Mouse (Mus musculus) MEL (cell line): Measurements from ENCODE around the gene Eri3. TPM values are rescaled to one million over a fixed set of nuclear protein-coding genes. Genes with fewer than 3 reads are reported as not detected.

Experiments used
- DNase-seq: peaks from one replicate; pipeline ENCODE4 v3.0.0; 2011; ENCODE audit warnings: low read depth, low spot score
- H3K27ac ChIP-seq: 2 replicates; pipeline ENCODE4 v1.5.1; 2012; ENCODE audit warnings: low read depth, mild to moderate bottlenecking, control low read depth, low read length, moderate library complexity; ENCODE audit not compliant: control insufficient read depth
- H3K27me3 ChIP-seq, 2 experiments: fragments of 150-350 bp in 1 of 2; sonication (generic) in 1 of 2; 2 replicates each; pipeline ENCODE4 v1.6.1; 2012; ENCODE audit warnings: low read length in 2 of 2, mild to moderate bottlenecking in 2 of 2, improper control_type of control experiment in 1 of 2, moderate library complexity in 1 of 2; ENCODE audit not compliant: insufficient read depth in 2 of 2, control insufficient read depth in 1 of 2
- H3K36me3 ChIP-seq, 2 experiments: 2 replicates each; pipeline ENCODE4 v1.6.1; 2012 to 2014; ENCODE audit warnings: low read length in 2 of 2, improper control_type of control experiment in 1 of 2, inconsistent platforms in 1 of 2, mild to moderate bottlenecking in 1 of 2; ENCODE audit not compliant: insufficient read depth in 2 of 2, control insufficient read depth in 1 of 2
- H3K4me1 ChIP-seq, 2 experiments: fragments of 150-350 bp in 1 of 2; sonication (generic) in 1 of 2; 2 replicates each; pipeline ENCODE4 v1.6.1; 2012; ENCODE audit warnings: low read length in 2 of 2, improper control_type of control experiment in 1 of 2, mild to moderate bottlenecking in 1 of 2; ENCODE audit not compliant: insufficient read depth in 2 of 2, control insufficient read depth in 1 of 2
- H3K4me3 ChIP-seq, 2 experiments: fragments of 150-350 bp in 1 of 2; sonication (generic) in 1 of 2; 2 replicates each; pipeline ENCODE4 v1.5.1; 2012; ENCODE audit warnings: low read depth in 2 of 2, low read length in 2 of 2, mild to moderate bottlenecking in 2 of 2, moderate library complexity in 2 of 2, control low read depth in 1 of 2, improper control_type of control experiment in 1 of 2; ENCODE audit not compliant: control insufficient read depth in 1 of 2, insufficient read depth in 1 of 2
- H3K79me2 ChIP-seq: 2 replicates; pipeline ENCODE4 v1.6.1; 2012; ENCODE audit warnings: mild to moderate bottlenecking, low read length, moderate library complexity; ENCODE audit not compliant: control insufficient read depth, poor library complexity, insufficient read depth
- H3K9ac ChIP-seq: 2 replicates; pipeline ENCODE4 v1.6.1; 2012; ENCODE audit warnings: low read depth, mild to moderate bottlenecking, control low read depth, low read length, moderate library complexity; ENCODE audit not compliant: control insufficient read depth, poor library complexity, severe bottlenecking
- H3K9me3 ChIP-seq: fragments of 150-350 bp; sonication (generic); replicated peaks from 2 replicates; pipeline ENCODE4 v1.6.1; 2012; ENCODE audit warnings: mild to moderate bottlenecking, low read length, improper control_type of control experiment, moderate library complexity; ENCODE audit not compliant: insufficient read depth
- BHLHE40 ChIP-seq: IDR thresholded peaks from 2 replicates; pipeline ENCODE4 v1.6.1; 2012; ENCODE audit warnings: low read depth, mild to moderate bottlenecking, inconsistent platforms, low read length, improper control_type of control experiment, borderline replicate concordance
- CHD2 ChIP-seq: IDR thresholded peaks from 2 replicates; pipeline ENCODE4 v1.6.1; 2011; ENCODE audit warnings: low read length, improper control_type of control experiment
- CTCF ChIP-seq, 3 experiments: IDR thresholded peaks in 2 of 3; conservative IDR thresholded peaks in 1 of 3; 2 replicates each; pipeline ENCODE4 v1.5.1; 2011 to 2012; ENCODE audit warnings: low read length in 3 of 3, low read depth in 2 of 3, mild to moderate bottlenecking in 2 of 3, improper control_type of control experiment in 1 of 3, inconsistent platforms in 1 of 3, mixed read lengths in 1 of 3, moderate library complexity in 1 of 3; ENCODE audit not compliant: control insufficient read depth in 1 of 3, insufficient read depth in 1 of 3, poor library complexity in 1 of 3, severe bottlenecking in 1 of 3
- E2F4 ChIP-seq: IDR thresholded peaks from 2 replicates; pipeline ENCODE4 v1.6.1; 2011; ENCODE audit warnings: low read depth, low read length, improper control_type of control experiment, borderline replicate concordance
- ELF1 ChIP-seq: IDR thresholded peaks from 2 replicates; pipeline ENCODE4 v1.6.1; 2014; ENCODE audit warnings: low read depth, mild to moderate bottlenecking, inconsistent platforms, low read length, improper control_type of control experiment, moderate library complexity
- EP300 ChIP-seq, 2 experiments: IDR thresholded peaks; 2 replicates each; pipeline ENCODE4 v1.6.1; 2011; ENCODE audit warnings: improper control_type of control experiment in 2 of 2, low read length in 2 of 2, low read depth in 1 of 2, mild to moderate bottlenecking in 1 of 2
- ETS1 ChIP-seq: IDR thresholded peaks from 2 replicates; pipeline ENCODE4 v1.6.1; 2012; ENCODE audit warnings: low read depth, mild to moderate bottlenecking, inconsistent platforms, low read length, improper control_type of control experiment, moderate library complexity
- GABPA ChIP-seq: IDR thresholded peaks from 2 replicates; pipeline ENCODE4 v1.6.1; 2012; ENCODE audit warnings: low read depth, mild to moderate bottlenecking, inconsistent platforms, low read length, improper control_type of control experiment, moderate library complexity
- GATA1 ChIP-seq: IDR thresholded peaks from 2 replicates; pipeline ENCODE4 v1.6.1; 2011; ENCODE audit warnings: low read depth, low read length, improper control_type of control experiment
- HCFC1 ChIP-seq: IDR thresholded peaks from 2 replicates; pipeline ENCODE4 v1.6.1; 2012; ENCODE audit warnings: low read depth, mild to moderate bottlenecking, inconsistent platforms, low read length, improper control_type of control experiment, moderate library complexity
- JUND ChIP-seq: IDR thresholded peaks from 2 replicates; pipeline ENCODE4 v1.6.1; 2011; ENCODE audit warnings: low read depth, mild to moderate bottlenecking, improper control_type of control experiment, low read length
- KAT2A ChIP-seq: conservative IDR thresholded peaks from 2 replicates; pipeline ENCODE4 v1.6.1; 2012; ENCODE audit warnings: low read depth, low read length, improper control_type of control experiment, inconsistent platforms
- MAZ ChIP-seq: IDR thresholded peaks from 2 replicates; pipeline ENCODE4 v1.6.1; 2012; ENCODE audit warnings: low read depth, mild to moderate bottlenecking, inconsistent platforms, low read length, improper control_type of control experiment
- MEF2A ChIP-seq: IDR thresholded peaks from 2 replicates; pipeline ENCODE4 v1.6.1; 2014; ENCODE audit warnings: low read depth, mild to moderate bottlenecking, inconsistent platforms, low read length, improper control_type of control experiment; ENCODE audit not compliant: poor library complexity, insufficient replicate concordance, severe bottlenecking; ENCODE audit errors: extremely low read depth
- MYB ChIP-seq: IDR thresholded peaks from 2 replicates; pipeline ENCODE4 v1.6.1; 2011; ENCODE audit warnings: mild to moderate bottlenecking, low read depth, low read length, improper control_type of control experiment
- MYC ChIP-seq: IDR thresholded peaks from 2 replicates; pipeline ENCODE4 v1.6.1; 2011; ENCODE audit warnings: low read depth, mild to moderate bottlenecking, low read length, improper control_type of control experiment, moderate library complexity
- NRF1 ChIP-seq: IDR thresholded peaks from 2 replicates; pipeline ENCODE4 v1.6.1; 2014; ENCODE audit warnings: low read depth, mild to moderate bottlenecking, inconsistent platforms, low read length, improper control_type of control experiment, moderate library complexity; ENCODE audit not compliant: poor library complexity, insufficient read depth, severe bottlenecking
- POLR2AphosphoS5 ChIP-seq: IDR thresholded peaks from 2 replicates; pipeline ENCODE4 v1.6.1; 2012; ENCODE audit warnings: low read depth, borderline replicate concordance, mild to moderate bottlenecking, inconsistent platforms, low read length, moderate library complexity, mixed read lengths
- RCOR1 ChIP-seq: IDR thresholded peaks from 2 replicates; pipeline ENCODE4 v1.6.1; 2012; ENCODE audit warnings: low read depth, mild to moderate bottlenecking, inconsistent platforms, low read length, improper control_type of control experiment
- SMC3 ChIP-seq: IDR thresholded peaks from 2 replicates; pipeline ENCODE4 v1.6.1; 2011; ENCODE audit warnings: low read depth, low read length, improper control_type of control experiment
- TAL1 ChIP-seq: IDR thresholded peaks from 2 replicates; pipeline ENCODE4 v1.6.1; 2012; ENCODE audit warnings: mild to moderate bottlenecking, inconsistent platforms, low read length, moderate library complexity, mixed read lengths
- TBP ChIP-seq: IDR thresholded peaks from 2 replicates; pipeline ENCODE4 v1.8.0; 2011; ENCODE audit warnings: low read depth, low read length, improper control_type of control experiment
- TCF12 ChIP-seq: IDR thresholded peaks from 2 replicates; pipeline ENCODE4 v1.6.1; 2014; ENCODE audit warnings: low read depth, mild to moderate bottlenecking, inconsistent platforms, low read length, improper control_type of control experiment, moderate library complexity
- UBTF ChIP-seq: IDR thresholded peaks from 2 replicates; pipeline ENCODE4 v1.6.1; 2012; ENCODE audit warnings: low read depth, mild to moderate bottlenecking, inconsistent platforms, low read length, improper control_type of control experiment, moderate library complexity, borderline replicate concordance; ENCODE audit not compliant: insufficient read depth
- ZMIZ1 ChIP-seq: IDR thresholded peaks from 2 replicates; pipeline ENCODE4 v1.6.1; 2012; ENCODE audit warnings: low read depth, mild to moderate bottlenecking, inconsistent platforms, low read length, improper control_type of control experiment, moderate library complexity
- ZNF384 ChIP-seq: IDR thresholded peaks from 2 replicates; pipeline ENCODE4 v1.6.1; 2012; ENCODE audit warnings: low read depth, mild to moderate bottlenecking, inconsistent platforms, low read length, improper control_type of control experiment
- polyA plus RNA-seq, 2 experiments: library from polyadenylated mRNA; stranded (reverse) in 1 of 2; unstranded in 1 of 2; fragments of >175 nt in 1 of 2; fragments of >200 nt in 1 of 2; gene quantifications; 2 replicates each; pipeline versions ENCODE4 v1.2.1 to v1.2.4; 2012; ENCODE audit warnings: low replicate concordance in 2 of 2, low read depth in 1 of 2; ENCODE audit not compliant: insufficient read length in 2 of 2, insufficient read depth in 1 of 2, missing spikeins in 1 of 2
- total RNA-seq: library from RNA; depleted of rRNA; stranded (reverse); fragments of 300-350 nt; gene quantifications from 2 replicates; pipeline ENCODE4 v1.2.3, GENCODE M21; 2012

Eri3 gene
- total and polyA plus RNA-seq, 3 experiments: 36.7 to 63.9 TPM; not detected in 1

DNA sequence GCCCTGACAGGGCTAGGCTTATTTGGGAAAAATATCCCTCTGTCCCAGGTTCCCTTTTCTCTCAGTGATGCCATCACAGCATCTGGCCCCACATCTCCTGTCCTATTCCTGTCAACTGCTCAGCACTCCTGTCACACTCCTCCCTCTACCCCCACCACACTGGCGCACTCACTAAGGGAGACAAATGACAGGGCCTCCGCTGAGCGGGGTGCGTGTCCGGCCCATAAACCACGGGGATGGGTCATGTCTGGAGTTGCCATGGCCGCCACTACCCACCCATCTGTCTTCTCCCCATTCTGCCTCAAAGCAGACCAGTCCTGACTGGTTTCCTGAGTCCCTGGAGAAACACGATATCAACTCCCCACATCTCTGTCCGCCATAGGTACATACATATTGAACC, 121.9 kb downstream of the Eri3 start:
- Histone ChIP-seq H3K9ac (no peak overlapping the region), H3K36me3 (peaks cover 0 to 2% of the 10 kb centered on the region in 2 experiments; a peak in 1 of 4 replicates), H3K27ac (no peak overlapping the region), H3K4me1 (no peaks in the 10 kb centered on the region), H3K9me3 (no peaks in the 10 kb centered on the region), H3K79me2 (no peaks in the 10 kb centered on the region), H3K27me3 (no peaks in the 10 kb centered on the region), H3K4me3 (no peak overlapping the region)
- DNase-seq: no peak
- TF ChIP-seq TBP: no peak
- no peak for TF ChIP-seq KAT2A
- no peak for TF ChIP-seq TAL1
- no peak for TF ChIP-seq BHLHE40
- TF ChIP-seq HCFC1: no peak
- no peak for TF ChIP-seq GABPA
- TF ChIP-seq ETS1: no peak
- TF ChIP-seq GATA1: no peak
- TF ChIP-seq JUND: no peak
- TF ChIP-seq MAZ: no peak
- no peak for TF ChIP-seq MYC
- no peak for TF ChIP-seq UBTF
- no peak for TF ChIP-seq TCF12
- TF ChIP-seq POLR2AphosphoS5: no peak

DNA sequence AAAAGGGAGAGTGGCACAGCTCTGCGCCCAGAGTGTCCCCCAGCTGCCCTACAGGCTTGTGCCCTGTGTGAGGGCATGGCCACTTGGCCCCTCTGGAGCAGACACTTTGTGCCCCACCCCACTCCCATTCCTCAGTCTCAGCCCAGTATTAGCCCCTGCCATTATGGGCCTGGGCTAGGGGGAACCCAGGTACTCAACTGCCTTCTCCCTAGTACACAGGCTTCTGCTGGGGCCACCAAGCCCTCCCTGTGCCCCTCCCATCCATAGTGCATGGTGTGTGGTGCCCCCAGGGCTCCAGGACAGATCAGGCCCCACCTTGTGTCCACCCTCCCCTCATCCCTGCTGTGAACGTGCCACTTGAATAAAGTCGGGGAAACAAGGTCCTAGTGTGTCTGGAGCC, 123.7 kb downstream of the Eri3 start:
- peaks cover 0 to 2% of the 10 kb centered on the region in 2 experiments; a peak in 1 of 4 replicates for H3K36me3 ChIP-seq
- TF ChIP-seq TBP (no peak), CTCF (IDR thresholded peaks at IDR 0.05 in 2 of 3, conservative IDR thresholded peaks at IDR 0.05 in 1 of 3; ENCODE audit: control insufficient read depth in 1 of 3, insufficient read depth in 1 of 3, low read depth in 2 of 3, low read length in 3 of 3, poor library complexity in 1 of 3, severe bottlenecking in 1 of 3) (no peak), UBTF (no peak), RCOR1 (no peak), EP300 (IDR thresholded peaks at IDR 0.05; ENCODE audit: low read depth in 1 of 2, low read length in 2 of 2) (no peak), ZNF384 (no peak), POLR2AphosphoS5 (no peak), CHD2 (no peak), E2F4 (no peak), ZMIZ1 (no peak), MEF2A (no peak), BHLHE40 (no peak), SMC3 (no peak), HCFC1 (no peak), NRF1 (no peak), GABPA (no peak), MAZ (no peak), ELF1 (no peak), MYB (no peak)
- no peak overlapping the region for H3K4me3 ChIP-seq
- H3K79me2 ChIP-seq: no peaks in the 10 kb centered on the region
- DNase-seq: no peak
- H3K4me1 ChIP-seq: no peaks in the 10 kb centered on the region
- H3K27ac ChIP-seq: no peak overlapping the region
- no peaks in the 10 kb centered on the region for H3K27me3 ChIP-seq
- no peak overlapping the region for H3K9ac ChIP-seq
- no peaks in the 10 kb centered on the region for H3K9me3 ChIP-seq
